Mouse (Mus musculus): ENCODE measurements at regions not wholly inside any gene's neighbourhood (a gene's known extent, or its start where the extent isn't known, plus 50 kb on each side); places are given as distances from the start of the nearest gene placed in this dataset.

DNA sequence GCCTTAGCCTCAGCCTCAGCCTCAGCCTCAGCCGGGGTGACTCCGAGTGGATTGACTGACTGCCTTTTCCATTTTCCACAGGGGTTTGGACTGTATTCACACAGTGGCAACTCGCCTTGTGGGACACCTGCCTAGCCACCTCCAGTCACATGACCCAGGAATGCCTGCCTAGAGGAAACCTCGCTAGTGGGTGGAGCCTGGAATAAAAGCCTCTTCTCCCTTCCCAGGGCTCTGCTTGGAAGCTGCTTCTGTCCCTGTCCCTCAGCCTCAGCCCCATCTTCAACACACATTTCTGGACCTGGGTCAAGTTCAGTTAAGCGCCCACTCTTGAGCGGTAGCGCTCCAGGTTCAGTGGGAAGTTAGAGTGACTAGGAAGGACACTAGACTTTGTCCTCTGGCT, 68.0 kb upstream of the Prdm11 start:
- H3K36me3 ChIP-seq: no peaks in the 10 kb centered on the region
- H3K27me3 ChIP-seq (replicated peaks): no peaks in the 10 kb centered on the region
- no peaks in the 10 kb centered on the region for H3K9me3 ChIP-seq
- ATAC-seq: 0 out of 2 replicates have a peak, but pooled peaks have one; percentile 5
- 79% methylated on average over 7 of the region's 7 CpGs for WGBS
- 0 out of 2 replicates have a peak, but pooled peaks cover 10% of the 10 kb centered on the region for H3K4me1 ChIP-seq (replicated peaks)
- no peak overlapping the region for H3K9ac ChIP-seq
- no peak overlapping the region for H3K4me2 ChIP-seq (replicated peaks)
- no peak overlapping the region for H3K4me3 ChIP-seq (replicated peaks)
- H3K27ac ChIP-seq: no peak overlapping the region

DNA sequence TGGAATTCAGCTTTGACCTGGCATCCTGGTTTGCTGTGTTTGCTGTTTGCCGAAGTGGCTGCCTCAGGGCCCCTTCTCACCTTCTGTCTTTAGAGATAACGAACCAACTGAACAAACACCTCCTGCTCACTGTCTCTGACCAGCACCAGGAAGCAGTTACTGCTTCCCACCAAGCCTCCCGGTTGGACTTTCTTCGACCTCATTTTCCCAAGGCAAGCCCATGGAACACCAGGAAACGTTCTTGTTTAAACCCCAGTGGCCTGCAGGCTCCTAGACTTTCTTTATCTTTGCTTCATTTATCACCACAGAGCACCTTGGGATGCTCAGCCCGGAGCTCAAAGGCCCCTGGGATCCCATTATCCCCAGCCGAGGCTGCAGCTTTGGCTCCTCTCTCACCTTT, 66.4 kb upstream of the Prdm11 start:
- H3K9ac ChIP-seq: no peak overlapping the region
- H3K4me3 ChIP-seq (replicated peaks): no peak overlapping the region
- no peak overlapping the region; the same call in 1 of the 2 replicates for H3K4me2 ChIP-seq (replicated peaks)
- 0 out of 2 replicates have a peak, but pooled peaks cover 10% of the 10 kb centered on the region for H3K4me1 ChIP-seq (replicated peaks)
- WGBS: 26% methylated on average over 7 of the region's 7 CpGs
- H3K27ac ChIP-seq: peak overlapping the region; percentile 59
- H3K27me3 ChIP-seq (replicated peaks): no peaks in the 10 kb centered on the region
- no peaks in the 10 kb centered on the region for H3K36me3 ChIP-seq
- no peaks in the 10 kb centered on the region for H3K9me3 ChIP-seq
- peak; percentile 86 for ATAC-seq

DNA sequence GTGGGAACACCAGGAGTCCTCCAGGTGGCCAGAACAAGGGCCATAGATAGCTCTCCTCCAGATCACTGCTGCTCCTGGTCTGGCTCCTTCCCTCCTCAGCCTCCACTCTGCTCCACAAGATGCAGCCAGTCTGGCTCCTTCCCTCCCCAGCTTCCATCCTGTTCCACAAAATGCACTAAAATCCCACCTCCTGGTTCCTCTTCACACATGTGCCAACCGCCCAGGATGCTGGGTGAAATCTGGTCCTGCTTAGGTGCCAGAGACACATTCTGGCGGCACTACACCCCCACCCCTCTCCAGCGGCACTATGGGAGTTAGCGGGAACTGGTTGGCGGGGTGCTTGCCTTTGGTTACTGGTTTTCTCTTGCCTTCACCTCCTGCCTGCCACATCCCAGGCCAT, 64.9 kb upstream of the Prdm11 start:
- H3K4me2 ChIP-seq (replicated peaks): no peak overlapping the region
- H3K36me3 ChIP-seq: no peaks in the 10 kb centered on the region
- H3K27ac ChIP-seq: no peak overlapping the region
- 0 out of 2 replicates have a peak, but pooled peaks cover 10% of the 10 kb centered on the region for H3K4me1 ChIP-seq (replicated peaks)
- 89% methylated on average over 5 of the region's 5 CpGs for WGBS
- no peaks in the 10 kb centered on the region for H3K27me3 ChIP-seq (replicated peaks)
- ATAC-seq: no peak
- H3K4me3 ChIP-seq (replicated peaks): no peak overlapping the region
- no peaks in the 10 kb centered on the region for H3K9me3 ChIP-seq
- no peak overlapping the region for H3K9ac ChIP-seq

DNA sequence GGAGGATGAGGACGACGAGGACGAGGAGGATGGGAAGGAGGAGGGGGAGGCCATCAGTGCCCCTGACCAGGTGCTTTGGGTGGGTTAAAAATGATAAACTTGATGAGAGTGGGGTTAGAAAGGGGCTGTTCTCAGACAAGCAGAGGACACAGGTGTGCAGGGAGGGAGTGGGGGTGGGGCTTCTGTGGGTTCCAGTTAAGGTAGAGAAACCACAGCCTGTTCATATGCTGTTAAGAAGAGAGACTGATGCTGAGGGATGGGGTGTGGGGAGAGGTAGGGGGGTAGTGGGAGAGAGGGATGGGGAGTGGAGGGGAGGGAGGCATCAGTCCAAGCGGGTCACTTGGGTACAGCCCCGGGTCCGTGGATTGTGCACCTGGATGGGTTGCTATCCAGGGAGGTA, 60.6 kb upstream of the Prdm11 start:
- Histone ChIP-seq H3K4me1 (replicated peaks) (0 out of 2 replicates have a peak, but pooled peaks cover 3% of the 10 kb centered on the region), H3K4me2 (replicated peaks) (no peak overlapping the region), H3K4me3 (replicated peaks) (no peak overlapping the region), H3K36me3 (no peaks in the 10 kb centered on the region), H3K27ac (no peak overlapping the region), H3K9ac (no peak overlapping the region), H3K9me3 (no peaks in the 10 kb centered on the region), H3K27me3 (replicated peaks) (no peaks in the 10 kb centered on the region)
- 65% methylated on average over 6 of the region's 6 CpGs for WGBS
- no peak for ATAC-seq

DNA sequence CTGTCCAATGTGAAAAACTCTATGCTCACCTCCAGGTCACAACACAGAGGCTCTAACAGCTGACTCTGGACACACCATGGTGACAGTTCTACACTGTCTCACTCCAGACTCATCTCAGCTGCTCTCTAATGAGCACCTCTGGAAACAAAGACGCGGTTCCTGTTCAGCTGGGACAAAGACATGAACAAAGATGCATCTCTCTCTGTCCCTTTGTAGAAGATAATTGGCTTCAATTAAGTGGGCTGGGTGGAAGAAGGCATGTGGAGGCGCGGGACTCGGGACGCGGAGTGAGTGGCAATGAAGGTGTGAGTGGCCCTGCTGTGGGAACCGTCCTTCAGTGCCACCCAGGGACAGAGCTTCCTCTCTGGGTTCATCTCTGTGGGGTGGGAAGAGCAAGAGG, 56.0 kb upstream of the Prdm11 start:
- 88% methylated on average over 8 of the region's 8 CpGs for WGBS
- 0 out of 2 replicates have a peak, but pooled peaks have one; percentile 20 for ATAC-seq

DNA sequence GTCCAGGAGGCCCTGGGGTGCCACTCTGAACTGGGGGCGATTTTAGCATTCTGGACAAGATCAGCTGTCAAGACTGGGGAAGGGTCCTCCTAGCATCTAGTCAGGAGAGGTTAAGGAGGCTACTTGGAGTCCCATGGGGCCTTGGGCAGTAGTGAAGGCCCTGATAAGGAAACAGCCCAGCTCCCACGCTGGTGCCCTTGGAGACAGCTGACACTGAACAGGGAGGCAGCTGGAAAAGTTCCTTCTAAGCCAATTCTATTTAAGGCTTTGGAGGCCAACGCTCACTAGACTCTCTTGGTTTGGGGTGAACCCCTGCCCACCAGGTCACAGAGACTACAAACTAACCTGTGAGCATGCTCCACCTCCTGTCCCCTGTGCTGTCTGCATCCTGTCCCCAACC, 53.8 kb upstream of the Prdm11 start:
- Histone ChIP-seq H3K27me3 (replicated peaks) (no peaks in the 10 kb centered on the region), H3K27ac (no peak overlapping the region), H3K36me3 (no peaks in the 10 kb centered on the region), H3K4me2 (replicated peaks) (no peak overlapping the region), H3K4me1 (replicated peaks) (peaks cover 16% of the 10 kb centered on the region), H3K9ac (no peak overlapping the region), H3K4me3 (replicated peaks) (no peak overlapping the region), H3K9me3 (no peaks in the 10 kb centered on the region)
- WGBS: 40% methylated on average over 3 of the region's 3 CpGs
- ATAC-seq: peak; percentile 15; the same call in 1 of the 2 replicates

More for the DNA sequence above, 56.0 kb upstream of the Prdm11 start:
- Histone ChIP-seq H3K4me1 (replicated peaks) (peaks cover 16% of the 10 kb centered on the region), H3K4me2 (replicated peaks) (no peak overlapping the region), H3K27me3 (replicated peaks) (no peaks in the 10 kb centered on the region), H3K36me3 (no peaks in the 10 kb centered on the region), H3K4me3 (replicated peaks) (no peak overlapping the region), H3K9me3 (no peaks in the 10 kb centered on the region), H3K27ac (no peak overlapping the region), H3K9ac (no peak overlapping the region)

DNA sequence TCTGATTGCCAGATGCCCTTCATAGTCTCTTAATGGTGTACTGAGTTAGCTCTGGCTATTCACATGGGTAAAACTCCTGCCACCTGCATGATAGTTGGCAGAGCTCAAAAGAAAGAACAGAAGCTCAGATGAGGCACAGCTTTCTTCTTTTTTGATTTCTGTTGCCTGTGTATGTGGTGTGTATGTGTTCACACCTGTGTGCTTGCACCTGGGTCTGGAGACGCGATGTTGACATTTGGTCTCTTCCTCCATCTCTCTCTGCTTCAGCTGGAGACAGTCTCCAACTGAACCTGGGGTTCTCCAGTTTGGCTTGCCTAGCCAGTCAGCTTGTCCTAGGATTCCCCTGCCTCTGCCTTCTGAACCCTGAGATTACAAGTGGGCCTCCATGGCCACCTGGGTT, 51.0 kb upstream of the Prdm11 start:
- no peak for ATAC-seq
- H3K4me2 ChIP-seq (replicated peaks): no peak overlapping the region
- H3K27me3 ChIP-seq (replicated peaks): no peaks in the 10 kb centered on the region
- H3K27ac ChIP-seq: no peak overlapping the region
- WGBS: 99% methylated on average over 2 of the region's 2 CpGs
- H3K9ac ChIP-seq: no peak overlapping the region
- H3K4me1 ChIP-seq (replicated peaks): peaks cover 14% of the 10 kb centered on the region
- no peaks in the 10 kb centered on the region for H3K9me3 ChIP-seq
- H3K4me3 ChIP-seq (replicated peaks): no peak overlapping the region
- no peaks in the 10 kb centered on the region for H3K36me3 ChIP-seq

DNA sequence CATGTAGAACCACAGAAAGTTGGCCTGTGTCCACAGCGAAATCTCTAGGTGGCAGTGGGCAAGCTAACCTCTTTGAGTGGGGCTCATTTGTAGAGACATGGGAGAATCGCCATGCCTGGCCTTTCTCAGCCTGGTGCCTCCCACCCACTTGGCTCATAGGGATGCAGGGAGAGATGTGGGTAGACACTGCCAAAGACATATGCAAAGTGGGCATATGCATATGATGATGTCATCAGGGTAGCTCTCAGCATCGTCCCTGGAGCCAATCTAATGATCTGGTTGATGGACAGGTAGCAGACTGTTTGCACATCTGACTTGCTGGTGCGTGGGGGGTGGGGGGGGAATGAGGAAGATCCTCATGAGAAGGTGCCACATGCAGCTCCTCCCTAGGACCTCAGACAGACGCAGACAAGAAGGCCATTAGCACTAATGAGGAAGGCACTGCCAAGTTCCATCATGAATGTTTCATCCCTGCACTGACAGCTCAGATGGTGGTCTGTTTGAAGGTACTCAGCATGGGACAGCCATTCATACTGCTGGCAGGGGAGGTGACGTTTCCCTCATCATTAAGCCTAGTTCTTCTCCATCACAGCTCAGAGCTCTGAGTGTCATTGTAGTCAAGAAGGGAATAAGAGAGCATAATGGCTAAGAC, 50.2 kb upstream of the Prdm11 start:
- Histone ChIP-seq H3K4me3 (replicated peaks) (no peak overlapping the region), H3K9me3 (no peaks in the 10 kb centered on the region), H3K27ac (no peak overlapping the region), H3K4me1 (replicated peaks) (peaks cover 14% of the 10 kb centered on the region), H3K9ac (no peak overlapping the region), H3K36me3 (no peaks in the 10 kb centered on the region), H3K4me2 (replicated peaks) (no peak overlapping the region), H3K27me3 (replicated peaks) (no peaks in the 10 kb centered on the region)
- 77% methylated on average over 6 of the region's 6 CpGs for WGBS
- ATAC-seq: no peak

Measured in intestine, embryonic 15.5 days (tissue).